Comparison of ENCODE assay signal across 8 mouse cellular contexts in the genomic region with DNA sequence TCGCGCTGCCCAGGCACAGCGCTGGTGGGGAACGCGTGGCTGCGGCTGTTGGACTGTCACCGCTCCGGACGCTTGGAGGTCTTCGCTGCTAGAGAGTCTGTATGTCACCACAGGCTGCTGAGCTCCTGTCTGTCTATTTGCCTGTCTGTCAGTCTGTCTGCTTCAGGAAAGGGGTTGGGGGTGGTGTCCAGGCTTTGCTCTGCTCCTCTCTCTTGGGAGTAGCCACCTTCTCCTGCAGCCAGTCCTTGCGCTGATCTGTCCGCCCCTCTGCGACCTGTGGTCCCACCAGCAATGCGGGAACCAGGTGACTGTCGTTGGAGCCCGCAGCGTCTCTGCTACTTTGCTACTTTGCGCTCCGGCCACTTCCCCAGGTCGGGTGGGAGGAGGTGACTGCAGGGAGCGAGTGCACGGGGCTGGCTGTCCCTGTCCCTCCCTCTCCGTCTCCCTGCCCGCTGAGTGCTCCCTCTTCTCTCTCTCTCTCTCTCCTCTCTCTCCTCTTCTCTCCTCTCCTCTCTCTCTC. TPM values are rescaled to one million over a fixed set of nuclear protein-coding genes. Genes with fewer than 3 reads are reported as not detected.
A peak's percentile ranks its signal among the peaks of the same experiment; 100 is the strongest.
DNase-seq lines count a peak whose midpoint lies in the region; ATAC-seq lines count a peak whose summit lies in the region.

No protein-coding gene starts in this region.

- peak overlapping the region; percentile 98 for H3K27ac ChIP-seq in hindbrain, embryonic 14.5 days
- peak overlapping the region; percentile 89 for H3K27ac ChIP-seq in midbrain, embryonic 13.5 days

- intact Hi-C loops in gastrocnemius, postnatal 14 days (cut with DNase I; ENCODE audit: low total_unique reads) = no loop called here

- H3K9ac ChIP-seq in hindbrain, embryonic 14.5 days = peak overlapping the region; percentile 98
- H3K9ac ChIP-seq in midbrain, embryonic 13.5 days (replicated peaks) = peak overlapping the region; percentile 81

- peak overlapping the region; percentile 88 for H3K4me2 ChIP-seq in hindbrain, embryonic 14.5 days (replicated peaks)
- H3K4me2 ChIP-seq in midbrain, embryonic 13.5 days (replicated peaks) = peak overlapping the region; percentile 76

- no peaks in the 10 kb centered on the region for H3K9me3 ChIP-seq in hindbrain, embryonic 14.5 days (ENCODE audit: control insufficient read depth, low read length)
- H3K9me3 ChIP-seq in midbrain, embryonic 13.5 days = no peaks in the 10 kb centered on the region

- peak overlapping the region; percentile 63 for H3K4me3 ChIP-seq in hindbrain, embryonic 14.5 days (replicated peaks; ENCODE audit: low read length)
- H3K4me3 ChIP-seq in midbrain, embryonic 13.5 days (replicated peaks) = peak overlapping the region; percentile 56

- peak; percentile 19 for DNase-seq in gastrocnemius, postnatal 14 days
- no peak for DNase-seq in gastrocnemius, adult 18-20 months (ENCODE audit: low spot score)
- DNase-seq in ES-CJ7 (ENCODE audit: low read depth, low spot score) = peak; percentile 18
- DNase-seq in embryo, embryonic 11 days = peak; percentile 35
- peak; percentile 45 for DNase-seq in hindbrain, embryonic 14.5 days (ENCODE audit: low spot score)
- peak; percentile 39 for DNase-seq in thymus, postnatal 0 days (ENCODE audit: low spot score)
- no peak for DNase-seq in spleen, adult 12 weeks (ENCODE audit: low spot score)

- H3K4me1 ChIP-seq in hindbrain, embryonic 14.5 days (replicated peaks; ENCODE audit: control insufficient read depth, insufficient read depth, low read length) = no peaks in the 10 kb centered on the region; the same call in 1 of the 2 replicates
- peaks cover 11% of the 10 kb centered on the region for H3K4me1 ChIP-seq in midbrain, embryonic 13.5 days (replicated peaks)

- H3K27me3 ChIP-seq in hindbrain, embryonic 14.5 days (ENCODE audit: control insufficient read depth, insufficient read depth, low read length) = peaks cover 6% of the 10 kb centered on the region; the same call in 1 of the 2 replicates
- H3K27me3 ChIP-seq in midbrain, embryonic 13.5 days = peaks cover 30% of the 10 kb centered on the region

- no peaks in the 10 kb centered on the region for H3K36me3 ChIP-seq in hindbrain, embryonic 14.5 days (replicated peaks; ENCODE audit: control insufficient read depth, insufficient read depth)
- H3K36me3 ChIP-seq in midbrain, embryonic 13.5 days = no peaks in the 10 kb centered on the region

- peak; percentile 69 for ATAC-seq in hindbrain, embryonic 14.5 days (ENCODE audit: low FRiP score)
- peak; percentile 64 for ATAC-seq in midbrain, embryonic 13.5 days

- under 1% methylated on average over 24 of the region's 24 CpGs for WGBS in hindbrain, embryonic 14.5 days
- WGBS in midbrain, embryonic 13.5 days = under 1% methylated on average over 23 of the region's 24 CpGs

RNA-seq across cellular contexts. Expression of a gene that starts 1.2 kb away (rescaled TPM):
- total RNA-seq in gastrocnemius, postnatal 14 days (2021) = 10 to 100 TPM; 35.9 to 42.1 TPM
- 10 to 100 TPM in 1 of 2 experiments, 1 to 10 TPM in 1; 6.8 to 10.7 TPM for total RNA-seq in gastrocnemius, adult 18-20 months (2021)
- polyA plus RNA-seq in hindbrain, embryonic 14.5 days (2014; fragmentation: Nextera tagmentation; extraction: Ambion mirVana) = 29.1 and 40.8 TPM in 2 replicates
- 29.1 and 29.5 TPM in 2 replicates for polyA plus RNA-seq in midbrain, embryonic 13.5 days (2015; fragmentation: Nextera tagmentation; extraction: Ambion mirVana)
- 391 and 434 TPM in 2 replicates for polyA plus RNA-seq in thymus, postnatal 0 days (2015; fragmentation: Nextera tagmentation; extraction: Ambion mirVana)

Comparison
In these comparisons a context has a peak if more than half of its experiments do, and no peak if none do; other contexts are left out.
1. DNase-seq: peak in gastrocnemius, postnatal 14 days (single experiment), ES-CJ7 (single experiment), embryo, embryonic 11 days (single experiment), hindbrain, embryonic 14.5 days (single experiment) and thymus, postnatal 0 days (single experiment); none in gastrocnemius, adult 18-20 months (single experiment) and spleen, adult 12 weeks (single experiment).